ENCODE assay signal across 8 mouse cellular contexts in genomic region chr5:148897069-148897702, GRCm38 (mm10). TPM values are rescaled to one million over a fixed set of nuclear protein-coding genes. Genes with fewer than 3 reads are reported as not detected.
DNase-seq lines count a peak whose midpoint lies in the region; ATAC-seq lines count a peak whose summit lies in the region.

No protein-coding gene starts in this region.

- no peak for DNase-seq in midbrain, embryonic 10.5 days (ENCODE audit: low spot score)
- peak; percentile 48 to 58 for DNase-seq in heart, adult 18-20 months
- peak; percentile 82 for DNase-seq in layer of hippocampus, adult 9-11 months
- DNase-seq in lung, postnatal 4 days, result peak; percentile 47 to 50
- no peak for DNase-seq in MN1 (ENCODE audit: low spot score)
- no peak for DNase-seq in adrenal gland, adult 18-20 months (ENCODE audit: low spot score in 2 of 2)

- H3K27ac ChIP-seq in midbrain, embryonic 13.5 days, result no peak overlapping the region
- no peak overlapping the region for H3K27ac ChIP-seq in midbrain, embryonic 10.5 days (replicated peaks)

- 61% methylated on average over 14 of the region's 14 CpGs for WGBS in midbrain, embryonic 13.5 days
- 81% methylated on average over 14 of the region's 14 CpGs for WGBS in midbrain, embryonic 10.5 days

- H3K27me3 ChIP-seq in midbrain, embryonic 13.5 days, result no peaks in the 10 kb centered on the region
- no peaks in the 10 kb centered on the region for H3K27me3 ChIP-seq in midbrain, embryonic 10.5 days (ENCODE audit: low read depth, poor library complexity, severe bottlenecking)

- no peak overlapping the region for H3K9ac ChIP-seq in midbrain, embryonic 13.5 days (replicated peaks)

- no peak overlapping the region for H3K4me2 ChIP-seq in midbrain, embryonic 13.5 days (replicated peaks)

- no peak overlapping the region for H3K4me3 ChIP-seq in midbrain, embryonic 13.5 days (replicated peaks)
- H3K4me3 ChIP-seq in midbrain, embryonic 10.5 days, result no peak overlapping the region

- H3K4me1 ChIP-seq in midbrain, embryonic 13.5 days (replicated peaks), result peaks cover 27% of the 10 kb centered on the region
- peaks cover 35% of the 10 kb centered on the region for H3K4me1 ChIP-seq in midbrain, embryonic 10.5 days

- no peaks in the 10 kb centered on the region for H3K9me3 ChIP-seq in midbrain, embryonic 13.5 days
- H3K9me3 ChIP-seq in midbrain, embryonic 10.5 days (replicated peaks), result no peaks in the 10 kb centered on the region

- peaks cover 37% of the 10 kb centered on the region for H3K36me3 ChIP-seq in midbrain, embryonic 13.5 days
- H3K36me3 ChIP-seq in midbrain, embryonic 10.5 days, result peaks cover 33% of the 10 kb centered on the region

- 0 out of 2 replicates have a peak, but pooled peaks have one; percentile 45 for ATAC-seq in midbrain, embryonic 13.5 days
- no peak for ATAC-seq in activated CD4-positive, CD25-positive, alpha-beta regulatory T cell, adult 4 months

RNA-seq across cellular contexts. Expression of gene Katnal1, which starts 31.9 kb away (rescaled TPM):
- 39.3 and 39.5 TPM in 2 replicates for polyA plus RNA-seq in midbrain, embryonic 13.5 days (2015; fragmentation: Nextera tagmentation; extraction: Ambion mirVana)
- 24.2 and 29.5 TPM in 2 replicates for polyA plus RNA-seq in midbrain, embryonic 10.5 days (2016; fragmentation: Nextera tagmentation; extraction: Ambion mirVana)
- 10 to 100 TPM; 10.7 to 10.8 TPM for total RNA-seq in heart, adult 18-20 months (2021)
- polyA plus RNA-seq in activated CD4-positive, CD25-positive, alpha-beta regulatory T cell, adult 4 months (2017; shearing (Covaris generic)), result 1 to 10 TPM; 2.9 to 4.3 TPM
- total RNA-seq in adrenal gland, adult 18-20 months (2021), result 1 to 10 TPM; 5.8 to 8.3 TPM

Comparison
In these comparisons a context has a peak if more than half of its experiments do, and no peak if none do; other contexts are left out.
1. DNase-seq: peak in heart, adult 18-20 months (2 of 2), layer of hippocampus, adult 9-11 months (single experiment) and lung, postnatal 4 days (2 of 2); none in midbrain, embryonic 10.5 days (single experiment), MN1 (single experiment) and adrenal gland, adult 18-20 months (0 of 2).